Mouse (Mus musculus): ENCODE data around the gene Pitpna. TPM values are rescaled to one million over a fixed set of nuclear protein-coding genes. Genes with fewer than 3 reads are reported as not detected.

Pitpna gene
- total and polyA plus RNA-seq, 3 experiments: 67.8 to 709 (median 194) TPM

GRCm38 (mm10) chr11:75630645-75631229 is 42.8 kb downstream of the Pitpna start, which contains the start of gene Inpp5k:
Gene Inpp5k, plus strand, starts transcription at chr11:75630988.
- Histone ChIP-seq H3K9ac (ENCODE audit: control insufficient read depth, low read depth, low read length, poor library complexity, severe bottlenecking) (peak within 1 kb of the TSS; percentile 83), H3K9me3 (replicated peaks; ENCODE audit: insufficient read depth, low read length) (no peaks in the 10 kb centered on the region), H3K36me3 (ENCODE audit: control insufficient read depth in 1 of 2, insufficient read depth in 2 of 2, low read length in 2 of 2) (peaks cover 0 to 12% of the 10 kb centered on the region in 2 experiments; a peak in 3 of 4 replicates), H3K4me1 (ENCODE audit: control insufficient read depth in 1 of 2, insufficient read depth in 2 of 2, low read length in 2 of 2) (peaks cover 0 to 3% of the 10 kb centered on the region in 2 experiments; a peak in 2 of 4 replicates), H3K27me3 (ENCODE audit: control insufficient read depth in 1 of 2, insufficient read depth in 2 of 2, low read length in 2 of 2) (no peaks in the 10 kb centered on the region), H3K79me2 (ENCODE audit: control insufficient read depth, insufficient read depth, low read length, poor library complexity) (no peaks in the 10 kb centered on the region; the same call in 1 of the 2 replicates), H3K4me3 (ENCODE audit: control insufficient read depth in 1 of 2, insufficient read depth in 1 of 2, low read depth in 2 of 2, low read length in 2 of 2) (peak within 1 kb of the TSS; percentile 78 to 85), H3K27ac (ENCODE audit: control insufficient read depth, low read depth, low read length) (peak within 1 kb of the TSS; percentile 85)
- peak; percentile 100 for DNase-seq (ENCODE audit: low read depth, low spot score)
- TF ChIP-seq SMC3 (IDR thresholded peaks at IDR 0.05; ENCODE audit: low read depth, low read length): 0 out of 2 replicates have a peak, but pooled peaks have one; percentile 1
- peak; percentile 76; the same call in 1 of the 2 replicates for TF ChIP-seq MYC (IDR thresholded peaks at IDR 0.05; ENCODE audit: low read depth, low read length)
- TF ChIP-seq HCFC1 (IDR thresholded peaks at IDR 0.05; ENCODE audit: low read depth, low read length): peak; percentile 92
- TF ChIP-seq RAD21 (IDR thresholded peaks at IDR 0.05; ENCODE audit: low read depth, low read length): no peak
- no peak for TF ChIP-seq USF1 (IDR thresholded peaks at IDR 0.05; ENCODE audit: low read depth, low read length)
- 0 out of 6 replicates have a peak, but pooled peaks of 1 of the 3 experiments have one; percentile 2 for TF ChIP-seq CTCF (IDR thresholded peaks at IDR 0.05 in 2 of 3, conservative IDR thresholded peaks at IDR 0.05 in 1 of 3; ENCODE audit: control insufficient read depth in 1 of 3, insufficient read depth in 1 of 3, low read depth in 2 of 3, low read length in 3 of 3, poor library complexity in 1 of 3, severe bottlenecking in 1 of 3)
- TF ChIP-seq NRF1 (IDR thresholded peaks at IDR 0.05; ENCODE audit: insufficient read depth, low read depth, low read length, poor library complexity, severe bottlenecking): peak; percentile 61; the same call in 1 of the 2 replicates
- TF ChIP-seq POLR2A (IDR thresholded peaks at IDR 0.05; ENCODE audit: control insufficient read depth in 1 of 2, insufficient read depth in 1 of 2, low read depth in 1 of 2, low read length in 2 of 2, poor library complexity in 1 of 2): peak; percentile 98 to 99
- TF ChIP-seq GABPA (IDR thresholded peaks at IDR 0.05; ENCODE audit: low read depth, low read length): no peak
- TF ChIP-seq TBP (IDR thresholded peaks at IDR 0.05; ENCODE audit: low read depth, low read length): peak; percentile 66
- no peak for TF ChIP-seq ZKSCAN1 (IDR thresholded peaks at IDR 0.05; ENCODE audit: low read depth, low read length)
- peak; percentile 99 for TF ChIP-seq POLR2AphosphoS2 (IDR thresholded peaks at IDR 0.05; ENCODE audit: low read length)
- TF ChIP-seq POLR2AphosphoS5 (IDR thresholded peaks at IDR 0.05; ENCODE audit: borderline replicate concordance, low read depth, low read length): no peak
- TF ChIP-seq ZC3H11A (IDR thresholded peaks at IDR 0.05; ENCODE audit: low read depth, low read length): no peak
- peak; percentile 58; the same call in 1 of the 2 replicates for TF ChIP-seq TCF12 (IDR thresholded peaks at IDR 0.05; ENCODE audit: low read depth, low read length)
- no peak for TF ChIP-seq GATA1 (IDR thresholded peaks at IDR 0.05; ENCODE audit: low read depth, low read length)
- no peak for TF ChIP-seq RCOR1 (IDR thresholded peaks at IDR 0.05; ENCODE audit: low read depth, low read length)
- TF ChIP-seq EP300 (IDR thresholded peaks at IDR 0.05; ENCODE audit: low read depth in 1 of 2, low read length in 2 of 2): peak; percentile 7 to 38; a peak in 1 of 4 replicates
- peak; percentile 99 for TF ChIP-seq NELFE (IDR thresholded peaks at IDR 0.05; ENCODE audit: low read depth, low read length)
- peak; percentile 56; the same call in 1 of the 2 replicates for TF ChIP-seq CHD2 (IDR thresholded peaks at IDR 0.05; ENCODE audit: low read length)
- no peak; the same call in 1 of the 2 replicates for TF ChIP-seq ETS1 (IDR thresholded peaks at IDR 0.05; ENCODE audit: low read depth, low read length)
- peak; percentile 68 for TF ChIP-seq MAZ (IDR thresholded peaks at IDR 0.05; ENCODE audit: low read depth, low read length)
- TF ChIP-seq TAL1 (IDR thresholded peaks at IDR 0.05; ENCODE audit: low read length): no peak
- TF ChIP-seq MAX (IDR thresholded peaks at IDR 0.05; ENCODE audit: low read length): peak; percentile 84
- TF ChIP-seq MYB (IDR thresholded peaks at IDR 0.05; ENCODE audit: low read depth, low read length): no peak; the same call in 1 of the 2 replicates
- no peak for TF ChIP-seq MAFK (IDR thresholded peaks at IDR 0.05; ENCODE audit: borderline replicate concordance, low read depth, low read length)
- TF ChIP-seq JUND (IDR thresholded peaks at IDR 0.05; ENCODE audit: low read depth, low read length): no peak
- TF ChIP-seq MXI1 (IDR thresholded peaks at IDR 0.05; ENCODE audit: low read depth, low read length): peak; percentile 90
- TF ChIP-seq BHLHE40 (IDR thresholded peaks at IDR 0.05; ENCODE audit: borderline replicate concordance, low read depth, low read length): no peak
- TF ChIP-seq ZNF384 (IDR thresholded peaks at IDR 0.05; ENCODE audit: low read depth, low read length): no peak; the same call in 1 of the 2 replicates
- TF ChIP-seq USF2 (IDR thresholded peaks at IDR 0.05; ENCODE audit: borderline replicate concordance in 1 of 2, insufficient read depth in 1 of 2, low read depth in 1 of 2, low read length in 2 of 2): no peak
- TF ChIP-seq MEF2A (IDR thresholded peaks at IDR 0.05; ENCODE audit: extremely low read depth, insufficient replicate concordance, low read depth, low read length, poor library complexity, severe bottlenecking): no peak
- TF ChIP-seq ELF1 (IDR thresholded peaks at IDR 0.05; ENCODE audit: low read depth, low read length): peak; percentile 99
- peak; percentile 95 for TF ChIP-seq ZMIZ1 (IDR thresholded peaks at IDR 0.05; ENCODE audit: low read depth, low read length)
- TF ChIP-seq CHD1 (IDR thresholded peaks at IDR 0.05; ENCODE audit: low read depth, low read length): 0 out of 2 replicates have a peak, but pooled peaks have one; percentile 44

Data from MEL (cell line).